ENCODE assay signal across 9 mouse cellular contexts in genomic region chr5:148837069-148837468, GRCm38 (mm10).
DNase-seq lines count a peak whose midpoint lies in the region; ATAC-seq and TF ChIP-seq lines count a peak whose summit lies in the region.
"Had no signal": no experiment of that assay in that cellular context is flagged by ENCODE, and none has a peak within 500 bp of the region (broad histone marks: within the 10 kb centered on the region; RNA-seq: fewer than 3 reads in every experiment).

No protein-coding gene starts in this region.

- peak; percentile 96 for ATAC-seq in megakaryocyte, adult 5-6 weeks (ENCODE audit: poor library complexity, severe bottlenecking)
- ATAC-seq: inflammation-experienced regulatory T-cells, adult 6 months had no signal

- H3K27ac ChIP-seq in cerebellum, adult 2 months (ENCODE audit: insufficient read depth, low read length): no peak overlapping the region

- DNase-seq in retina, postnatal 1 day: peak; percentile 56
- DNase-seq in retina, embryonic 14.5 days (ENCODE audit: low spot score): no peak
- peak; percentile 17 for DNase-seq in embryo, embryonic 9.5 days (ENCODE audit: extremely low spot score)
- DNase-seq in urinary bladder, adult 18-20 months (ENCODE audit: low spot score in 2 of 2): no peak
- DNase-seq in cerebellum, postnatal 25 days: no peak
- DNase-seq in cerebellum, adult 2 months: no peak

- TF ChIP-seq CTCF in cerebellum, adult 2 months (IDR thresholded peaks at IDR 0.05; ENCODE audit: borderline replicate concordance, insufficient read depth, low read depth, low read length): no peak

- H3K4me1 ChIP-seq in cerebellum, adult 2 months (ENCODE audit: control insufficient read depth, insufficient read depth, low read length): no peaks in the 10 kb centered on the region

- no peak overlapping the region for H3K4me3 ChIP-seq in cerebellum, adult 2 months (replicated peaks; ENCODE audit: insufficient read depth, low read depth, low read length)
- H3K4me3 ChIP-seq: megakaryocyte, embryonic 14.5 days had no signal

- H3K27me3 ChIP-seq in cerebellum, adult 2 months (ENCODE audit: control insufficient read depth, insufficient read depth, low read length): no peaks in the 10 kb centered on the region

- WGBS in cerebellum, adult 2 months: 48% methylated on average over 8 of the region's 8 CpGs

- TF ChIP-seq POLR2A in cerebellum, adult 2 months (IDR thresholded peaks at IDR 0.05; ENCODE audit: borderline replicate concordance, insufficient read depth, low read length): no peak

Comparison
In these comparisons a context has a peak if more than half of its experiments do, and no peak if none do; other contexts are left out.
1. DNase-seq: peak in retina, postnatal 1 day (single experiment) and embryo, embryonic 9.5 days (single experiment); none in retina, embryonic 14.5 days (single experiment), urinary bladder, adult 18-20 months (0 of 2), cerebellum, postnatal 25 days (0 of 2) and cerebellum, adult 2 months (0 of 2).